Mouse (Mus musculus): ENCODE measurements around the gene Ikbip. TPM values are rescaled to one million over a fixed set of nuclear protein-coding genes. Genes with fewer than 3 reads are reported as not detected.

Gene Ikbip
- polyA plus RNA-seq (2017; shearing (Covaris generic)), result 0.61 TPM

GRCm38 (mm10) chr10:91082550-91083392, at the start of gene Ikbip, which contains the start of gene Apaf1:
TSS of gene Ikbip (plus strand) at chr10:91082940.
TSS of gene Apaf1 (minus strand) at chr10:91082770.

GRCm38 (mm10) chr10:91123828-91124822, 41.4 kb downstream of the Ikbip start, which contains the start of gene Slc25a3:
TSS of gene Slc25a3 (minus strand) at chr10:91124059.

Other genes starting within 250 kb of the Ikbip start
- 26.8 TPM for gene Apaf1, start 170 bp upstream of the Ikbip start, polyA plus RNA-seq (2017; shearing (Covaris generic))
- gene Slc25a3, start 41.1 kb downstream of the Ikbip start, polyA plus RNA-seq (2017; shearing (Covaris generic)), result 676 TPM
- gene Tmpo, start 98.4 kb downstream of the Ikbip start, polyA plus RNA-seq (2017; shearing (Covaris generic)), result 143 TPM